Comparison of ENCODE assay signal across 12 mouse cellular contexts in genomic region chr9:52013900-52014455, GRCm38 (mm10). TPM values are rescaled to one million over a fixed set of nuclear protein-coding genes. Genes with fewer than 3 reads are reported as not detected.
DNase-seq lines count a peak whose midpoint lies in the region; ATAC-seq and TF ChIP-seq lines count a peak whose summit lies in the region.
"Had no signal": no experiment of that assay in that cellular context is flagged by ENCODE, and none has a peak within 500 bp of the region (broad histone marks: within the 10 kb centered on the region; RNA-seq: fewer than 3 reads in every experiment).

No protein-coding gene starts in this region.

- 52% methylated on average over 5 of the region's 5 CpGs for WGBS in heart, adult 2 months
- 60% methylated on average over 5 of the region's 5 CpGs for WGBS in heart, embryonic 10.5 days
- WGBS in heart, embryonic 16.5 days, result 58% methylated on average over 5 of the region's 5 CpGs
- WGBS in kidney, postnatal 0 days, result 57% methylated on average over 5 of the region's 5 CpGs
- 41% methylated on average over 5 of the region's 5 CpGs for WGBS in lung, adult 2 months

- no peak overlapping the region for H3K9ac ChIP-seq in heart, adult 2 months (ENCODE audit: low read depth, low read length)
- no peak overlapping the region for H3K9ac ChIP-seq in heart, embryonic 16.5 days (ENCODE audit: low read length)
- H3K9ac ChIP-seq in kidney, postnatal 0 days (ENCODE audit: low read depth, low read length), result no peak overlapping the region
- H3K9ac ChIP-seq: liver, embryonic 13.5 days had no signal

- no peak overlapping the region for H3K4me2 ChIP-seq in heart, embryonic 16.5 days (ENCODE audit: low read depth, low read length)
- no peak overlapping the region for H3K4me2 ChIP-seq in kidney, postnatal 0 days (ENCODE audit: low read length)
- H3K4me2 ChIP-seq: liver, embryonic 13.5 days had no signal

- intact Hi-C loops in heart, adult 2 months (cut with DNase I), result loop anchor here (5.0 kb wide), 1 partner anchor 33 kb away; the partner anchor contains the start of gene Rdx

- no peak for TF ChIP-seq CTCF in heart, adult 2 months (IDR thresholded peaks at IDR 0.05)
- TF ChIP-seq CTCF in kidney, postnatal 0 days (IDR thresholded peaks at IDR 0.05; ENCODE audit: low read depth), result no peak
- TF ChIP-seq CTCF in lung, adult 2 months (IDR thresholded peaks at IDR 0.05; ENCODE audit: insufficient read depth, low read length), result no peak

- no peak overlapping the region for H3K4me3 ChIP-seq in heart, adult 2 months
- H3K4me3 ChIP-seq in heart, embryonic 10.5 days, result no peak overlapping the region
- H3K4me3 ChIP-seq in heart, embryonic 16.5 days (ENCODE audit: low read length), result no peak overlapping the region
- no peak overlapping the region for H3K4me3 ChIP-seq in kidney, postnatal 0 days (replicated peaks; ENCODE audit: low read depth, low read length)
- H3K4me3 ChIP-seq in lung, adult 2 months (replicated peaks; ENCODE audit: extremely low read depth, low read depth, low read length), result no peak overlapping the region
- H3K4me3 ChIP-seq: left cerebral cortex, adult 2 months; liver, embryonic 13.5 days; midbrain, embryonic 10.5 days had no signal

- peak; percentile 58; the same call in 1 of the 2 replicates for ATAC-seq in heart, embryonic 16.5 days (replicated peaks; ENCODE audit: extremely low read depth, insufficient read depth, low FRiP score)
- ATAC-seq in kidney, postnatal 0 days (replicated peaks; ENCODE audit: low FRiP score, low read depth), result no peak

- no peaks in the 10 kb centered on the region for H3K79me2 ChIP-seq in heart, adult 2 months (replicated peaks; ENCODE audit: control insufficient read depth, insufficient read depth, low read length)

- 0 out of 2 replicates have a peak, but pooled peaks have one; percentile 13 for TF ChIP-seq POLR2A in heart, adult 2 months (IDR thresholded peaks at IDR 0.05; ENCODE audit: insufficient read depth, low read depth, low read length)
- TF ChIP-seq POLR2A in lung, adult 2 months (IDR thresholded peaks at IDR 0.05; ENCODE audit: borderline replicate concordance, extremely low read depth, low read depth, low read length), result no peak

- no peaks in the 10 kb centered on the region; the same call in 1 of the 2 replicates for H3K36me3 ChIP-seq in heart, adult 2 months (ENCODE audit: control insufficient read depth, insufficient read depth, low read length)
- no peaks in the 10 kb centered on the region for H3K36me3 ChIP-seq in heart, embryonic 10.5 days
- H3K36me3 ChIP-seq in heart, embryonic 16.5 days (ENCODE audit: control insufficient read depth, insufficient read depth), result no peaks in the 10 kb centered on the region
- no peaks in the 10 kb centered on the region for H3K36me3 ChIP-seq in kidney, postnatal 0 days (ENCODE audit: insufficient read depth, low read length)
- H3K36me3 ChIP-seq: liver, embryonic 13.5 days; midbrain, embryonic 10.5 days had no signal

- no peaks in the 10 kb centered on the region for H3K27me3 ChIP-seq in heart, adult 2 months (ENCODE audit: control insufficient read depth, insufficient read depth, low read length)
- H3K27me3 ChIP-seq in heart, embryonic 10.5 days (ENCODE audit: insufficient read depth, poor library complexity, severe bottlenecking), result no peaks in the 10 kb centered on the region
- H3K27me3 ChIP-seq in heart, embryonic 16.5 days (ENCODE audit: control insufficient read depth, insufficient read depth, low read length), result no peaks in the 10 kb centered on the region
- no peaks in the 10 kb centered on the region for H3K27me3 ChIP-seq in kidney, postnatal 0 days (ENCODE audit: insufficient read depth, low read length)
- H3K27me3 ChIP-seq: liver, embryonic 13.5 days had no signal

- peaks cover 4% of the 10 kb centered on the region for H3K4me1 ChIP-seq in heart, adult 2 months (ENCODE audit: control insufficient read depth, insufficient read depth, low read length)
- H3K4me1 ChIP-seq in heart, embryonic 10.5 days, result no peaks in the 10 kb centered on the region
- H3K4me1 ChIP-seq in heart, embryonic 16.5 days (ENCODE audit: control insufficient read depth, insufficient read depth, low read length), result no peaks in the 10 kb centered on the region
- H3K4me1 ChIP-seq in kidney, postnatal 0 days (replicated peaks; ENCODE audit: insufficient read depth, low read length), result no peaks in the 10 kb centered on the region
- H3K4me1 ChIP-seq in lung, adult 2 months (ENCODE audit: control insufficient read depth, insufficient read depth, low read length), result 0 out of 2 replicates have a peak, but pooled peaks cover 5% of the 10 kb centered on the region
- H3K4me1 ChIP-seq: liver, embryonic 13.5 days; midbrain, embryonic 10.5 days had no signal

- no peaks in the 10 kb centered on the region for H3K9me3 ChIP-seq in heart, embryonic 10.5 days
- no peaks in the 10 kb centered on the region for H3K9me3 ChIP-seq in heart, embryonic 16.5 days (replicated peaks; ENCODE audit: control insufficient read depth, low read length)
- no peaks in the 10 kb centered on the region for H3K9me3 ChIP-seq in kidney, postnatal 0 days (replicated peaks; ENCODE audit: low read length)
- H3K9me3 ChIP-seq: liver, embryonic 13.5 days; midbrain, embryonic 10.5 days had no signal

- H3K27ac ChIP-seq in heart, adult 2 months, result peak overlapping the region; percentile 40
- no peak overlapping the region for H3K27ac ChIP-seq in heart, embryonic 10.5 days
- no peak overlapping the region for H3K27ac ChIP-seq in heart, embryonic 16.5 days (ENCODE audit: low read length)
- no peak overlapping the region for H3K27ac ChIP-seq in kidney, postnatal 0 days
- H3K27ac ChIP-seq: left cerebral cortex, adult 2 months; liver, embryonic 13.5 days; midbrain, embryonic 10.5 days had no signal

- peak in 1 of 2 experiments; percentile 32 for DNase-seq in heart, adult 2 months
- DNase-seq in heart, embryonic 10.5 days (ENCODE audit: low spot score), result no peak
- peak; percentile 82 for DNase-seq in adrenal gland, adult 2 months
- DNase-seq in kidney, postnatal 0 days (ENCODE audit: low spot score), result peak; percentile 51
- no peak for DNase-seq in right cerebral cortex, postnatal 14 days
- DNase-seq in frontal cortex, postnatal 10 days (ENCODE audit: low spot score in 2 of 2), result no peak
- DNase-seq in lung, adult 2 months, result no peak
- DNase-seq: cerebellum, adult 11-12 months; liver, embryonic 13.5 days had no signal

- no peak for TF ChIP-seq EP300 in heart, adult 2 months (IDR thresholded peaks at IDR 0.05; ENCODE audit: insufficient read depth, low read depth, low read length)

RNA-seq across cellular contexts. Expression of gene Rdx, which starts 33.0 kb away (rescaled TPM):
- total RNA-seq in heart, adult 2 months (2021), result 10 to 100 TPM; 81.8 to 97.0 TPM
- 20.8 and 45.8 TPM in 2 replicates for polyA plus RNA-seq in heart, adult 2 months (2012; rRNA removed)
- 172 and 176 TPM in 2 replicates for polyA plus RNA-seq in heart, embryonic 10.5 days (2016; fragmentation: Nextera tagmentation; extraction: Ambion mirVana)
- total RNA-seq in adrenal gland, adult 2 months (2021), result 100 to 1,000 TPM; 110 to 120 TPM
- polyA plus RNA-seq in adrenal gland, adult 2 months (2012; rRNA removed), result 6.2 and 8.4 TPM in 2 replicates
- polyA plus RNA-seq in heart, embryonic 16.5 days (2015; fragmentation: Nextera tagmentation; extraction: Ambion mirVana), result 86.2 and 97.5 TPM in 2 replicates
- polyA plus RNA-seq in kidney, postnatal 0 days (2015; fragmentation: Nextera tagmentation; extraction: Ambion mirVana), result 137 and 143 TPM in 2 replicates
- polyA plus RNA-seq in lung, adult 2 months (2012; rRNA removed), result 22.0 and 41.7 TPM in 2 replicates

RNA-seq across cellular contexts. Expression of gene Fdx1, which starts 50.6 kb away (rescaled TPM):
- 100 to 1,000 TPM in 1 of 2 experiments, 10 to 100 TPM in 1; 90.9 to 113 TPM for total RNA-seq in heart, adult 2 months (2021)
- polyA plus RNA-seq in heart, adult 2 months (2012; rRNA removed), result 82.0 and 84.3 TPM in 2 replicates
- 70.3 and 96.3 TPM in 2 replicates for polyA plus RNA-seq in heart, embryonic 10.5 days (2016; fragmentation: Nextera tagmentation; extraction: Ambion mirVana)
- 1,000 to 10,000 TPM; 1,986 to 2,305 TPM for total RNA-seq in adrenal gland, adult 2 months (2021)
- polyA plus RNA-seq in adrenal gland, adult 2 months (2012; rRNA removed), result 10,930 and 16,655 TPM in 2 replicates
- polyA plus RNA-seq in heart, embryonic 16.5 days (2015; fragmentation: Nextera tagmentation; extraction: Ambion mirVana), result 86.8 and 111 TPM in 2 replicates
- 220 and 228 TPM in 2 replicates for polyA plus RNA-seq in kidney, postnatal 0 days (2015; fragmentation: Nextera tagmentation; extraction: Ambion mirVana)
- 106 and 178 TPM in 2 replicates for polyA plus RNA-seq in lung, adult 2 months (2012; rRNA removed)

Comparison
In these comparisons a context has a peak if more than half of its experiments do, and no peak if none do; other contexts are left out.
1. DNase-seq: peak in adrenal gland, adult 2 months (single experiment) and kidney, postnatal 0 days (single experiment); none in heart, embryonic 10.5 days (single experiment), right cerebral cortex, postnatal 14 days (single experiment), frontal cortex, postnatal 10 days (0 of 2) and lung, adult 2 months (single experiment).
2. RNA of gene Fdx1, which starts 50.6 kb away (polyA plus RNA-seq): 10,930 to 16,655 TPM in adrenal gland, adult 2 months; 220 to 228 TPM in kidney, postnatal 0 days, 86.8 to 111 TPM in heart, embryonic 16.5 days, 106 to 178 TPM in lung, adult 2 months, 82.0 to 84.3 TPM in heart, adult 2 months and 70.3 to 96.3 TPM in heart, embryonic 10.5 days; every median in the first group is over 10 times any median in the second.